Mouse (Mus musculus) c-Kit-negative CD71-positive TER-119-positive erythroid progenitor cells, embryonic 14.5 days (primary cell): ENCODE data around the gene Cradd.

Experiments
- DNase-seq: peaks from one replicate; pipeline ENCODE4 v3.0.0-alpha.2; 2013; ENCODE audit warnings: low read depth, low spot score

Gene Cradd

GRCm38 (mm10) chr10:95323393-95324277 is at the start of gene Cradd:
TSS of gene Cradd (minus strand) at chr10:95324133.
- DNase-seq: peak; percentile 81

- no peak for DNase-seq
Observed at GRCm38 (mm10) chr10:95373340-95373739, 49.4 kb upstream of the Cradd start.

GRCm38 (mm10) chr10:95371942-95372341 is 48.0 kb upstream of the Cradd start:
- DNase-seq: no peak

GRCm38 (mm10) chr10:95369190-95369589 is 45.3 kb upstream of the Cradd start:
- no peak for DNase-seq

GRCm38 (mm10) chr10:95368151-95368550 is 44.2 kb upstream of the Cradd start:
- no peak for DNase-seq

- no peak for DNase-seq
Observed at GRCm38 (mm10) chr10:95367661-95368089, 43.7 kb upstream of the Cradd start.

- no peak for DNase-seq
Observed at GRCm38 (mm10) chr10:95367241-95367640, 43.3 kb upstream of the Cradd start.

- DNase-seq: no peak
Observed at GRCm38 (mm10) chr10:95362326-95362725, 38.4 kb upstream of the Cradd start.

GRCm38 (mm10) chr10:95361260-95361841 is 37.4 kb upstream of the Cradd start:
- no peak for DNase-seq

GRCm38 (mm10) chr10:95360048-95360447 is 36.1 kb upstream of the Cradd start:
- DNase-seq: no peak

GRCm38 (mm10) chr10:95357721-95358120 is 33.8 kb upstream of the Cradd start:
- DNase-seq: no peak

GRCm38 (mm10) chr10:95356711-95357110 is 32.8 kb upstream of the Cradd start:
- no peak for DNase-seq

- no peak for DNase-seq
Observed at GRCm38 (mm10) chr10:95355678-95356268, 31.8 kb upstream of the Cradd start.

- DNase-seq: no peak
Observed at GRCm38 (mm10) chr10:95354673-95355072, 30.7 kb upstream of the Cradd start.

- no peak for DNase-seq
Observed at GRCm38 (mm10) chr10:95354047-95354446, 30.1 kb upstream of the Cradd start.

GRCm38 (mm10) chr10:95348457-95348856 is 24.5 kb upstream of the Cradd start:
- DNase-seq: no peak

GRCm38 (mm10) chr10:95347776-95348175 is 23.8 kb upstream of the Cradd start:
- DNase-seq: no peak

- no peak for DNase-seq
Observed at GRCm38 (mm10) chr10:95342833-95343590, 19.1 kb upstream of the Cradd start.

GRCm38 (mm10) chr10:95340676-95341075 is 16.7 kb upstream of the Cradd start:
- no peak for DNase-seq

GRCm38 (mm10) chr10:95337589-95337988 is 13.7 kb upstream of the Cradd start:
- no peak for DNase-seq

- no peak for DNase-seq
Observed at GRCm38 (mm10) chr10:95336781-95337544, 13.0 kb upstream of the Cradd start.
